21 mouse cellular contexts compared by ENCODE assay signal in the genomic region with DNA sequence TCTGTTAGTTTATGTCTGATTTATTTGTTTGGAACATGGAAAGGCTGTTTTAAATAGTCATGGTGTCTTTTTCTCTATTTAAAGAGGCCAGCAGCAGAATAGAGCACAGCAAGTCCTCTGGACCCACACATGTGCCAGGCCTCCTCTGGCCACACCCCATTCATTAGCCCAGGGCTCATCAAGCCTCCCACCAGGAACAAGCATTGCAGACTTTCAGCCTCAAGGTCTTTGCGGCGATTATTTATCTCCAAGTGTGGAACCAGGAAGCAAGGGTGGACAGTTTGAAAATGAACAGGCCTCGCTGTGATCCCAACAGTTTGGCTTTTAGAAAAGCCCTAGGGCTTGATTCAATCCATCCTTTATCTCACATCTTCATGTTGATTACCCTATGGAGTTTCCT. TPM values are rescaled to one million over a fixed set of nuclear protein-coding genes. Genes with fewer than 3 reads are reported as not detected.
DNase-seq lines count a peak whose midpoint lies in the region; ATAC-seq lines count a peak whose summit lies in the region.
"Had no signal": no experiment of that assay in that cellular context is flagged by ENCODE, and none has a peak within 500 bp of the region (broad histone marks: within the 10 kb centered on the region; RNA-seq: fewer than 3 reads in every experiment).

No protein-coding gene starts in this region.

- peaks cover 17% of the 10 kb centered on the region for H3K4me1 ChIP-seq in lung, embryonic 16.5 days (replicated peaks; ENCODE audit: control insufficient read depth, insufficient read depth, low read length)
- H3K4me1 ChIP-seq in intestine, embryonic 14.5 days (replicated peaks; ENCODE audit: control insufficient read depth, insufficient read depth, low read length): peaks cover 21% of the 10 kb centered on the region
- peaks cover 18% of the 10 kb centered on the region for H3K4me1 ChIP-seq in stomach, embryonic 16.5 days (ENCODE audit: control insufficient read depth, insufficient read depth, low read length)
- H3K4me1 ChIP-seq: neural tube, embryonic 12.5 days had no signal

- peak overlapping the region; percentile 16 for H3K27ac ChIP-seq in lung, embryonic 16.5 days (ENCODE audit: low read length)
- H3K27ac ChIP-seq in intestine, embryonic 14.5 days (ENCODE audit: low read depth): peak overlapping the region; percentile 27; the same call in 1 of the 2 replicates
- H3K27ac ChIP-seq in stomach, embryonic 16.5 days (ENCODE audit: low read length): no peak overlapping the region
- H3K27ac ChIP-seq: embryonic facial prominence, embryonic 15.5 days; hindbrain, postnatal 0 days; midbrain, embryonic 12.5 days; neural tube, embryonic 12.5 days had no signal

- no peaks in the 10 kb centered on the region for H3K36me3 ChIP-seq in lung, embryonic 16.5 days (ENCODE audit: control insufficient read depth, insufficient read depth, low read length)
- no peaks in the 10 kb centered on the region for H3K36me3 ChIP-seq in intestine, embryonic 14.5 days (ENCODE audit: control insufficient read depth, insufficient read depth, low read length)
- H3K36me3 ChIP-seq in stomach, embryonic 16.5 days (ENCODE audit: control insufficient read depth, insufficient read depth, low read length): no peaks in the 10 kb centered on the region
- H3K36me3 ChIP-seq: embryonic facial prominence, embryonic 15.5 days; heart, embryonic 10.5 days; hindbrain, embryonic 10.5 days; midbrain, embryonic 12.5 days; neural tube, embryonic 12.5 days had no signal

- no peak overlapping the region for H3K4me2 ChIP-seq in lung, embryonic 16.5 days (ENCODE audit: low read depth, low read length)
- no peak overlapping the region for H3K4me2 ChIP-seq in intestine, embryonic 14.5 days (ENCODE audit: low read length)
- no peak overlapping the region for H3K4me2 ChIP-seq in stomach, embryonic 16.5 days (ENCODE audit: low read depth, low read length)
- H3K4me2 ChIP-seq: embryonic facial prominence, embryonic 15.5 days; liver, embryonic 11.5 days; lung, embryonic 14.5 days; midbrain, embryonic 12.5 days; neural tube, embryonic 12.5 days had no signal

- no peak for ATAC-seq in lung, embryonic 16.5 days (ENCODE audit: low read depth)
- no peak for ATAC-seq in intestine, embryonic 14.5 days (replicated peaks; ENCODE audit: low FRiP score, low TSS enrichment, low read depth)
- ATAC-seq in stomach, embryonic 16.5 days (ENCODE audit: insufficient read depth, low FRiP score): peak; percentile 47; the same call in 1 of the 2 replicates
- ATAC-seq: forebrain, postnatal 0 days; hindbrain, postnatal 0 days had no signal

- 53% methylated on average over 3 of the region's 3 CpGs for WGBS in lung, embryonic 16.5 days
- WGBS in intestine, embryonic 14.5 days: 18% methylated on average over 3 of the region's 3 CpGs
- WGBS in stomach, embryonic 16.5 days: 23% methylated on average over 3 of the region's 3 CpGs

- no peak overlapping the region for H3K4me3 ChIP-seq in lung, embryonic 16.5 days (ENCODE audit: low read length)
- H3K4me3 ChIP-seq in intestine, embryonic 14.5 days (ENCODE audit: low read depth, low read length): no peak overlapping the region
- no peak overlapping the region for H3K4me3 ChIP-seq in stomach, embryonic 16.5 days (replicated peaks; ENCODE audit: low read length)
- H3K4me3 ChIP-seq: embryonic facial prominence, embryonic 15.5 days; heart, embryonic 10.5 days; hindbrain, embryonic 10.5 days; midbrain, embryonic 12.5 days; neural tube, embryonic 12.5 days had no signal

- H3K27me3 ChIP-seq in lung, embryonic 16.5 days (ENCODE audit: control insufficient read depth, insufficient read depth, low read depth, low read length): no peaks in the 10 kb centered on the region
- no peaks in the 10 kb centered on the region for H3K27me3 ChIP-seq in intestine, embryonic 14.5 days (replicated peaks; ENCODE audit: control insufficient read depth, insufficient read depth, low read length)
- no peaks in the 10 kb centered on the region for H3K27me3 ChIP-seq in stomach, embryonic 16.5 days (ENCODE audit: control insufficient read depth, insufficient read depth, low read length)
- H3K27me3 ChIP-seq: embryonic facial prominence, embryonic 15.5 days; neural tube, embryonic 12.5 days had no signal

- no peaks in the 10 kb centered on the region for H3K9me3 ChIP-seq in lung, embryonic 16.5 days (ENCODE audit: control insufficient read depth, low read length)
- no peaks in the 10 kb centered on the region for H3K9me3 ChIP-seq in intestine, embryonic 14.5 days (ENCODE audit: control insufficient read depth, low read length)
- H3K9me3 ChIP-seq in stomach, embryonic 16.5 days (replicated peaks; ENCODE audit: control insufficient read depth, low read length): no peaks in the 10 kb centered on the region
- H3K9me3 ChIP-seq: embryonic facial prominence, embryonic 15.5 days; heart, embryonic 10.5 days; hindbrain, embryonic 10.5 days; midbrain, embryonic 12.5 days; neural tube, embryonic 12.5 days had no signal

- no peak for DNase-seq in lung, adult 18-20 months
- peak; percentile 41 for DNase-seq in adrenal gland, postnatal 10 days
- peak; percentile 64 for DNase-seq in intestine, embryonic 14.5 days (ENCODE audit: low spot score)
- no peak for DNase-seq in right cerebral cortex, postnatal 25 days
- no peak for DNase-seq in neural tube, embryonic 10.5 days (ENCODE audit: extremely low spot score, low spot score)
- DNase-seq: cerebellum, adult 18-20 months; cerebellum, postnatal 36 days; forebrain, postnatal 0 days; gastrocnemius, postnatal 36 days; left cerebral cortex, postnatal 4 days; lung, embryonic 14.5 days; thymus, adult 2 months had no signal

- H3K9ac ChIP-seq in lung, embryonic 16.5 days (ENCODE audit: low read length): no peak overlapping the region
- H3K9ac ChIP-seq in intestine, embryonic 14.5 days (ENCODE audit: low read length): no peak overlapping the region
- H3K9ac ChIP-seq in stomach, embryonic 16.5 days (ENCODE audit: low read length): 0 out of 2 replicates have a peak overlapping the region, but pooled peaks have one; percentile 25
- H3K9ac ChIP-seq: embryonic facial prominence, embryonic 15.5 days; forebrain, postnatal 0 days; lung, embryonic 14.5 days; midbrain, embryonic 12.5 days; neural tube, embryonic 12.5 days had no signal

RNA-seq across cellular contexts. Expression of a gene that starts 35.5 kb away (rescaled TPM):
- polyA plus RNA-seq in lung, embryonic 16.5 days (2015; fragmentation: Nextera tagmentation; extraction: Ambion mirVana): 29.3 and 33.2 TPM in 2 replicates
- 10 to 100 TPM; 80.4 to 82.5 TPM for total RNA-seq in adrenal gland, postnatal 10 days (2021)
- 32.5 and 35.5 TPM in 2 replicates for polyA plus RNA-seq in intestine, embryonic 14.5 days (2014; fragmentation: Nextera tagmentation; extraction: Ambion mirVana)
- 26.1 and 30.4 TPM in 2 replicates for polyA plus RNA-seq in stomach, embryonic 16.5 days (2015; fragmentation: Nextera tagmentation; extraction: Ambion mirVana)

Comparison
In these comparisons a context has a peak if more than half of its experiments do, and no peak if none do; other contexts are left out.
1. DNase-seq: peak in adrenal gland, postnatal 10 days (single experiment) and intestine, embryonic 14.5 days (single experiment); none in lung, adult 18-20 months (0 of 2), right cerebral cortex, postnatal 25 days (single experiment) and neural tube, embryonic 10.5 days (single experiment).